ENCODE assay signal across 8 mouse cellular contexts in genomic region chr6:106663780-106664651, GRCm38 (mm10).
DNase-seq lines count a peak whose midpoint lies in the region; ATAC-seq lines count a peak whose summit lies in the region.

No protein-coding gene starts in this region.

- WGBS in heart, embryonic 11.5 days (ENCODE audit: insufficient replicate concordance) = 35% methylated on average over 6 of the region's 6 CpGs
- 38% methylated on average over 6 of the region's 6 CpGs for WGBS in embryonic facial prominence, embryonic 10.5 days
- 34% methylated on average over 6 of the region's 6 CpGs for WGBS in kidney, embryonic 15.5 days

- no peak overlapping the region for H3K9ac ChIP-seq in heart, embryonic 11.5 days (ENCODE audit: low read depth, low read length)
- no peak overlapping the region for H3K9ac ChIP-seq in kidney, embryonic 15.5 days

- H3K4me2 ChIP-seq in heart, embryonic 11.5 days = no peak overlapping the region
- H3K4me2 ChIP-seq in kidney, embryonic 15.5 days = no peak overlapping the region

- no peaks in the 10 kb centered on the region for H3K4me1 ChIP-seq in heart, embryonic 11.5 days (ENCODE audit: control insufficient read depth, insufficient read depth, low read length)
- H3K4me1 ChIP-seq in embryonic facial prominence, embryonic 10.5 days = no peaks in the 10 kb centered on the region; the same call in 1 of the 2 replicates
- H3K4me1 ChIP-seq in kidney, embryonic 15.5 days = no peaks in the 10 kb centered on the region

- no peaks in the 10 kb centered on the region for H3K9me3 ChIP-seq in heart, embryonic 11.5 days (replicated peaks; ENCODE audit: control insufficient read depth, low read length)
- no peaks in the 10 kb centered on the region for H3K9me3 ChIP-seq in embryonic facial prominence, embryonic 10.5 days
- no peaks in the 10 kb centered on the region for H3K9me3 ChIP-seq in kidney, embryonic 15.5 days (replicated peaks)

- DNase-seq in heart, adult 18-20 months = peak; percentile 18 to 32
- peak; percentile 82 to 84 for DNase-seq in B cell, adult 2 months
- peak; percentile 53 for DNase-seq in adrenal gland, adult 2 months
- DNase-seq in embryonic facial prominence, embryonic 10.5 days (ENCODE audit: low spot score) = peak; percentile 59
- peak; percentile 64 for DNase-seq in thymus, postnatal 0 days (ENCODE audit: low spot score)

- H3K27ac ChIP-seq in heart, embryonic 11.5 days (ENCODE audit: low read depth, low read length) = no peak overlapping the region
- H3K27ac ChIP-seq in embryonic facial prominence, embryonic 10.5 days (replicated peaks) = no peak overlapping the region
- H3K27ac ChIP-seq in kidney, embryonic 15.5 days = no peak overlapping the region

- H3K27me3 ChIP-seq in heart, embryonic 11.5 days (ENCODE audit: control insufficient read depth, insufficient read depth, low read length) = no peaks in the 10 kb centered on the region
- no peaks in the 10 kb centered on the region for H3K27me3 ChIP-seq in embryonic facial prominence, embryonic 10.5 days (replicated peaks; ENCODE audit: low read depth, poor library complexity, severe bottlenecking)
- no peaks in the 10 kb centered on the region for H3K27me3 ChIP-seq in kidney, embryonic 15.5 days

- no peak for ATAC-seq in heart, embryonic 11.5 days (replicated peaks; ENCODE audit: insufficient number of reproducible peaks, low FRiP score, low TSS enrichment)
- peak; percentile 67; the same call in 1 of the 2 replicates for ATAC-seq in kidney, embryonic 15.5 days (replicated peaks; ENCODE audit: low FRiP score)
- peak; percentile 100 for ATAC-seq in megakaryocyte progenitor cell, adult 5-6 weeks (replicated peaks; ENCODE audit: poor library complexity)

- H3K4me3 ChIP-seq in heart, embryonic 11.5 days (ENCODE audit: low read depth, low read length) = no peak overlapping the region
- H3K4me3 ChIP-seq in embryonic facial prominence, embryonic 10.5 days = no peak overlapping the region
- H3K4me3 ChIP-seq in kidney, embryonic 15.5 days (replicated peaks) = no peak overlapping the region

- H3K36me3 ChIP-seq in heart, embryonic 11.5 days (ENCODE audit: control insufficient read depth, insufficient read depth, low read length) = no peaks in the 10 kb centered on the region
- no peaks in the 10 kb centered on the region for H3K36me3 ChIP-seq in embryonic facial prominence, embryonic 10.5 days (replicated peaks)
- no peaks in the 10 kb centered on the region for H3K36me3 ChIP-seq in kidney, embryonic 15.5 days

Comparison
In these comparisons a context has a peak if more than half of its experiments do, and no peak if none do; other contexts are left out.
1. DNase-seq: peak in every context shown above with its lines; median percentile 83 in B cell, adult 2 months; 64 in thymus, postnatal 0 days; 59 in embryonic facial prominence, embryonic 10.5 days; 53 in adrenal gland, adult 2 months; 25 in heart, adult 18-20 months.